Mouse (Mus musculus) limb, embryonic 13.5 days (tissue): ENCODE results near the gene Cbr2. TPM values are rescaled to one million over a fixed set of nuclear protein-coding genes. Genes with fewer than 3 reads are reported as not detected.

Experiments
- ATAC-seq: fragments of 200-750 bp; cut with Nextera tagmentation; 2 replicates; pipeline ENCODE4 v1.8.0; 2017; ENCODE audit warnings: low read depth, moderate number of reproducible peaks, moderate TSS enrichment; ENCODE audit not compliant: low FRiP score
- H3K27ac ChIP-seq: fragments of 300-500 bp; sonication (generic); 2 replicates; pipeline ENCODE4 v1.5.1; 2015; ENCODE audit warnings: inconsistent platforms, mild to moderate bottlenecking, moderate library complexity
- H3K27me3 ChIP-seq: fragments of 300-500 bp; sonication (generic); 2 replicates; pipeline ENCODE4 v1.6.1; 2015; ENCODE audit warnings: mild to moderate bottlenecking, inconsistent platforms
- H3K36me3 ChIP-seq: fragments of 300-500 bp; sonication (generic); 2 replicates; pipeline ENCODE4 v1.6.1; 2015; ENCODE audit warnings: inconsistent platforms, mild to moderate bottlenecking, moderate library complexity
- H3K4me1 ChIP-seq: fragments of 300-500 bp; sonication (generic); 2 replicates; pipeline ENCODE4 v1.6.1; 2015; ENCODE audit warnings: inconsistent platforms
- H3K4me2 ChIP-seq: fragments of 300-500 bp; sonication (generic); replicated peaks from 2 replicates; pipeline ENCODE4 v1.6.1; 2015; ENCODE audit warnings: inconsistent platforms, mild to moderate bottlenecking, moderate library complexity
- H3K4me3 ChIP-seq: fragments of 300-500 bp; sonication (generic); 2 replicates; pipeline ENCODE4 v1.5.1; 2015; ENCODE audit warnings: moderate library complexity, mild to moderate bottlenecking, inconsistent platforms
- H3K9ac ChIP-seq: fragments of 300-500 bp; sonication (generic); 2 replicates; pipeline ENCODE4 v1.6.1; 2015; ENCODE audit warnings: mild to moderate bottlenecking, inconsistent platforms
- H3K9me3 ChIP-seq: fragments of 300-500 bp; sonication (generic); 2 replicates; pipeline ENCODE4 v1.6.1; 2016; ENCODE audit warnings: inconsistent platforms
- WGBS: fragments of 180-500 bp; shearing (Covaris S2); methylation state at CpG from one replicate; pipeline ENCODE4 v1.1.7; 2015; 5-methylcytosine and 5-hydroxymethylcytosine counted together
- polyA plus RNA-seq: library from polyadenylated mRNA; unstranded; fragments of >200 nt; fragmentation: Nextera tagmentation; extraction: Ambion mirVana; gene quantifications from 2 replicates; pipeline ENCODE4 v1.2.1, GENCODE M21; 2015

Cbr2 gene
- polyA plus RNA-seq, 1 experiment from 2014 or later = 7.7 TPM

GRCm38 (mm10) chr11:120684086-120684485 is 47.8 kb downstream of the Cbr2 start:
- Histone ChIP-seq H3K27ac (no peak overlapping the region), H3K36me3 (peaks cover 91% of the 10 kb centered on the region), H3K27me3 (no peaks in the 10 kb centered on the region), H3K4me3 (no peak overlapping the region), H3K4me2 (no peak overlapping the region), H3K9me3 (no peaks in the 10 kb centered on the region), H3K9ac (no peak overlapping the region), H3K4me1 (no peaks in the 10 kb centered on the region)
- 76% methylated on average over 2 of the region's 2 CpGs for WGBS
- ATAC-seq = no peak

GRCm38 (mm10) chr11:120683536-120683935 is 48.4 kb downstream of the Cbr2 start:
- Histone ChIP-seq H3K4me3 (no peak overlapping the region), H3K4me1 (no peaks in the 10 kb centered on the region), H3K4me2 (no peak overlapping the region), H3K9ac (no peak overlapping the region), H3K9me3 (no peaks in the 10 kb centered on the region), H3K27me3 (no peaks in the 10 kb centered on the region), H3K27ac (no peak overlapping the region), H3K36me3 (peaks cover 91% of the 10 kb centered on the region)
- 94% methylated on average over 3 of the region's 3 CpGs for WGBS
- no peak for ATAC-seq

- no peak overlapping the region for H3K4me2 ChIP-seq
- H3K4me3 ChIP-seq = no peak overlapping the region
- peaks cover 91% of the 10 kb centered on the region for H3K36me3 ChIP-seq
- H3K27ac ChIP-seq = no peak overlapping the region
- no peaks in the 10 kb centered on the region for H3K4me1 ChIP-seq
- no peak overlapping the region for H3K9ac ChIP-seq
- no peak for ATAC-seq
- WGBS = 86% methylated on average over 5 of the region's 5 CpGs
- H3K9me3 ChIP-seq = no peaks in the 10 kb centered on the region
- H3K27me3 ChIP-seq = no peaks in the 10 kb centered on the region
Observed at GRCm38 (mm10) chr11:120682683-120683082, 49.2 kb downstream of the Cbr2 start.

- 71% methylated on average over 3 of the region's 3 CpGs for WGBS
- H3K27me3 ChIP-seq = no peaks in the 10 kb centered on the region
- no peak for ATAC-seq
- no peak overlapping the region for H3K4me2 ChIP-seq
- H3K9ac ChIP-seq = no peak overlapping the region
- peaks cover 86% of the 10 kb centered on the region for H3K36me3 ChIP-seq
- H3K27ac ChIP-seq = no peak overlapping the region
- H3K9me3 ChIP-seq = no peaks in the 10 kb centered on the region
- no peak overlapping the region for H3K4me3 ChIP-seq
- 0 out of 2 replicates have a peak, but pooled peaks cover 6% of the 10 kb centered on the region for H3K4me1 ChIP-seq
Observed at GRCm38 (mm10) chr11:120679909-120680308, 52.0 kb downstream of the Cbr2 start.

Other genes starting within 250 kb of the Cbr2 start
- 120 and 124 TPM in 2 replicates for gene Mrpl12, start 247.5 kb downstream of the Cbr2 start, polyA plus RNA-seq
- gene Slc25a10, start 240.3 kb downstream of the Cbr2 start, polyA plus RNA-seq = 46.8 and 49.0 TPM in 2 replicates
- 6.3 and 7.3 TPM in 2 replicates for gene Gcgr, start 201.4 kb downstream of the Cbr2 start, polyA plus RNA-seq
- 245 TPM in 2 replicates for gene Mcrip1, start 182.4 kb downstream of the Cbr2 start, polyA plus RNA-seq
- 0.59 and 0.94 TPM in 2 replicates for gene Ppp1r27, start 181.0 kb downstream of the Cbr2 start, polyA plus RNA-seq
- 775 and 791 TPM in 2 replicates for gene P4hb, start 158.9 kb downstream of the Cbr2 start, polyA plus RNA-seq
- 530 and 555 TPM in 2 replicates for gene Arhgdia, start 150.5 kb downstream of the Cbr2 start, polyA plus RNA-seq
- gene Alyref, start 133.7 kb downstream of the Cbr2 start, polyA plus RNA-seq = 480 and 508 TPM in 2 replicates
- gene Anapc11, start 133.7 kb downstream of the Cbr2 start, polyA plus RNA-seq = 217 and 222 TPM in 2 replicates
- 2.3 and 2.8 TPM in 2 replicates for gene Npb, start 123.6 kb downstream of the Cbr2 start, polyA plus RNA-seq
- gene Pcyt2, start 114.2 kb downstream of the Cbr2 start, polyA plus RNA-seq = 150 and 153 TPM in 2 replicates
- 25.6 and 28.8 TPM in 2 replicates for gene Sirt7, start 106.9 kb downstream of the Cbr2 start, polyA plus RNA-seq
- gene Mafg, start 98.5 kb downstream of the Cbr2 start, polyA plus RNA-seq = 27.0 and 28.9 TPM in 2 replicates
- gene Pycr1, start 88.3 kb downstream of the Cbr2 start, polyA plus RNA-seq = 43.7 and 45.6 TPM in 2 replicates
- 0.36 and 1.3 TPM in 2 replicates for gene Myadml2, start 84.0 kb downstream of the Cbr2 start, polyA plus RNA-seq
- 4.3 and 6.5 TPM in 2 replicates for gene Notum, start 70.9 kb downstream of the Cbr2 start, polyA plus RNA-seq
- 128 and 129 TPM in 2 replicates for gene Aspscr1, start 59.1 kb downstream of the Cbr2 start, polyA plus RNA-seq
- 139 and 145 TPM in 2 replicates for gene Cenpx, start 18.4 kb downstream of the Cbr2 start, polyA plus RNA-seq
- 66.2 and 75.4 TPM in 2 replicates for gene Lrrc45, start 18.2 kb downstream of the Cbr2 start, polyA plus RNA-seq
- 66.2 and 70.5 TPM in 2 replicates for gene Rac3, start 10.6 kb downstream of the Cbr2 start, polyA plus RNA-seq
- 15.6 and 16.2 TPM in 2 replicates for gene Dcxr, start 4.8 kb downstream of the Cbr2 start, polyA plus RNA-seq
- gene Hmga1b, start 30.7 kb upstream of the Cbr2 start, polyA plus RNA-seq = 4.5 and 4.9 TPM in 2 replicates
- 43.8 and 48.4 TPM in 2 replicates for gene Rfng, start 52.1 kb upstream of the Cbr2 start, polyA plus RNA-seq
- 240 and 241 TPM in 2 replicates for gene Gps1, start 52.2 kb upstream of the Cbr2 start, polyA plus RNA-seq
- 66.6 TPM in 2 replicates for gene Dus1l, start 64.3 kb upstream of the Cbr2 start, polyA plus RNA-seq
- gene Fasn, start 92.4 kb upstream of the Cbr2 start, polyA plus RNA-seq = 49.8 and 53.9 TPM in 2 replicates
- gene Ccdc57, start 200.8 kb upstream of the Cbr2 start, polyA plus RNA-seq = 6.4 TPM in 2 replicates
- gene Slc16a3, start 216.4 kb upstream of the Cbr2 start, polyA plus RNA-seq = 84.1 and 94.1 TPM in 2 replicates